Mouse (Mus musculus) natural killer cell, adult 2 months (primary cell): Measurements from ENCODE around the gene Them5.
A peak's percentile ranks its signal among the peaks of the same experiment; 100 is the strongest.

Experiments
- DNase-seq, 2 experiments: peaks; one replicate each; pipeline ENCODE4 v3.0.0; 2022; ENCODE audit warnings: low spot score in 2 of 2

The Them5 gene

GRCm38 (mm10) chr3:94372038-94372437, 30.1 kb downstream of the Them5 start:
- DNase-seq = no peak

GRCm38 (mm10) chr3:94372641-94373040, 30.7 kb downstream of the Them5 start, which contains the start of gene Rorc:
Gene Rorc, plus strand, starts transcription at chr3:94372794.
- no peak for DNase-seq

- no peak for DNase-seq
Observed at GRCm38 (mm10) chr3:94373090-94373489, 31.2 kb downstream of the Them5 start.

- DNase-seq = no peak
Observed at GRCm38 (mm10) chr3:94373597-94374011, 31.7 kb downstream of the Them5 start.

- no peak for DNase-seq
Observed at GRCm38 (mm10) chr3:94374636-94375035, 32.7 kb downstream of the Them5 start.

- peak in 1 of 2 experiments; percentile 20 for DNase-seq
Observed at GRCm38 (mm10) chr3:94375146-94375545, 33.2 kb downstream of the Them5 start.

GRCm38 (mm10) chr3:94375861-94376260, 34.0 kb downstream of the Them5 start:
- DNase-seq = no peak

GRCm38 (mm10) chr3:94377028-94377923, 35.4 kb downstream of the Them5 start:
- DNase-seq = no peak

GRCm38 (mm10) chr3:94379831-94380510, 38.1 kb downstream of the Them5 start:
- DNase-seq = no peak

GRCm38 (mm10) chr3:94382308-94382707, 40.4 kb downstream of the Them5 start:
- DNase-seq = no peak

- no peak for DNase-seq
Observed at GRCm38 (mm10) chr3:94383476-94383875, 41.6 kb downstream of the Them5 start.

- DNase-seq = no peak
Observed at GRCm38 (mm10) chr3:94386671-94387070, 44.8 kb downstream of the Them5 start.

GRCm38 (mm10) chr3:94387391-94387790, 45.5 kb downstream of the Them5 start:
- no peak for DNase-seq

- no peak for DNase-seq
Observed at GRCm38 (mm10) chr3:94388047-94388446, 46.1 kb downstream of the Them5 start.

GRCm38 (mm10) chr3:94389420-94389819, 47.5 kb downstream of the Them5 start:
- DNase-seq = no peak

- DNase-seq = no peak
Observed at GRCm38 (mm10) chr3:94391001-94391400, 49.1 kb downstream of the Them5 start.

- no peak for DNase-seq
Observed at GRCm38 (mm10) chr3:94392128-94392527, 50.2 kb downstream of the Them5 start.

GRCm38 (mm10) chr3:94393049-94393448, 51.1 kb downstream of the Them5 start:
- no peak for DNase-seq

- no peak for DNase-seq
Observed at GRCm38 (mm10) chr3:94396336-94396735, 54.4 kb downstream of the Them5 start.

- DNase-seq = no peak
Observed at GRCm38 (mm10) chr3:94396851-94397250, 55.0 kb downstream of the Them5 start.
